2 mouse cellular contexts compared by ENCODE assay signal in the genomic region with DNA sequence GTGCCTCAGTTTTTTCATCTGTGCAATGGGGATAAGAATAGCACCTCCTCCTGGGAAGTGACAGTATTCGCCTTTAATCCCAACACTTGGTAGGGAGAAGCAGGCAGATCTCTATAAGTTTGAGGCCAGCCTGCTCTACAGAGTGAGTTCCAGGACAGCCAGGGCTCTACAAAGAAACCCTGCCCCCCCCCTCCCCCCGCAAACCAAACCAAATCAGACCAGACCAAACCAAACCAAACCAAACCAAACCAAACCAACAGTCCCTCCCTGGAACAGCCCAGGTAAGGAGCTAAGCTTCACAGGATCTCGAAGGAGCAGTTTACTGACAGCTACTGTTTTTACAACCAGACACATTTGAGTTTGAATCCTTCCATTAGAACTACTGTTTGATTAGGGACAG.
TF ChIP-seq lines count a peak whose summit lies in the region.

No protein-coding gene starts in this region.

TF ChIP-seq in CH12.LX, 34 proteins besides CTCF, POLR2A, EP300 and RAD21:
- TF ChIP-seq GABPA (IDR thresholded peaks at IDR 0.05; ENCODE audit: insufficient replicate concordance, low read depth, low read length) (no peak), MYC (IDR thresholded peaks at IDR 0.05; ENCODE audit: low read depth, low read length) (no peak), UBTF (IDR thresholded peaks at IDR 0.05; ENCODE audit: low read depth, low read length) (no peak), HCFC1 (IDR thresholded peaks at IDR 0.05; ENCODE audit: low read depth, low read length) (no peak), ELF1 (IDR thresholded peaks at IDR 0.05; ENCODE audit: low read depth, low read length) (no peak), MAZ (IDR thresholded peaks at IDR 0.05; ENCODE audit: low read depth, low read length) (no peak), ZNF384 (IDR thresholded peaks at IDR 0.05; ENCODE audit: low read depth, low read length) (no peak)
TF ChIP-seq in CH12.LX: peak in this region for 0.

TF ChIP-seq in MEL, 35 proteins besides CTCF, POLR2A, EP300 and RAD21:
- TF ChIP-seq TCF12 (IDR thresholded peaks at IDR 0.05; ENCODE audit: low read depth, low read length): no peak
- no peak for TF ChIP-seq ELF1 (IDR thresholded peaks at IDR 0.05; ENCODE audit: low read depth, low read length)
- no peak for TF ChIP-seq MEF2A (IDR thresholded peaks at IDR 0.05; ENCODE audit: extremely low read depth, insufficient replicate concordance, low read depth, low read length, poor library complexity, severe bottlenecking)
- no peak for TF ChIP-seq GABPA (IDR thresholded peaks at IDR 0.05; ENCODE audit: low read depth, low read length)
- no peak for TF ChIP-seq NELFE (IDR thresholded peaks at IDR 0.05; ENCODE audit: low read depth, low read length)
- TF ChIP-seq MYC (IDR thresholded peaks at IDR 0.05; ENCODE audit: low read depth, low read length): no peak
- TF ChIP-seq USF1 (IDR thresholded peaks at IDR 0.05; ENCODE audit: low read depth, low read length): no peak
- TF ChIP-seq ZC3H11A (IDR thresholded peaks at IDR 0.05; ENCODE audit: low read depth, low read length): no peak
- TF ChIP-seq ZMIZ1 (IDR thresholded peaks at IDR 0.05; ENCODE audit: low read depth, low read length): no peak
- TF ChIP-seq USF2 (IDR thresholded peaks at IDR 0.05; ENCODE audit: borderline replicate concordance in 1 of 2, insufficient read depth in 1 of 2, low read depth in 1 of 2, low read length in 2 of 2): no peak
